Mouse (Mus musculus) forebrain, embryonic 11.5 days (tissue): Measurements from ENCODE around the gene Rfx5. TPM values are rescaled to one million over a fixed set of nuclear protein-coding genes. Genes with fewer than 3 reads are reported as not detected.
"Not testable (repeated sequence)": the region's sequence is repeated elsewhere in the genome, so short reads cannot be mapped to it uniquely, and the experiment has no call there.

Experiments
- ATAC-seq: fragments of 200-750 bp; cut with Nextera tagmentation; replicated peaks from 2 replicates; pipeline ENCODE4 v1.8.0; 2017; ENCODE audit warnings: moderate TSS enrichment; ENCODE audit not compliant: low FRiP score
- DNase-seq: peaks from one replicate; pipeline ENCODE4 v3.0.0-alpha.2; 2017; ENCODE audit warnings: low spot score
- H3K27ac ChIP-seq: fragments of 300-500 bp; sonication (generic); 2 replicates; pipeline ENCODE4 v1.5.1; 2014; ENCODE audit warnings: low read depth, low read length
- H3K27me3 ChIP-seq: fragments of 300-500 bp; sonication (generic); 2 replicates; pipeline ENCODE4 v1.6.1; 2014; ENCODE audit warnings: mild to moderate bottlenecking, low read length, mixed read lengths; ENCODE audit not compliant: control insufficient read depth, insufficient read depth
- H3K36me3 ChIP-seq: fragments of 300-500 bp; sonication (generic); 2 replicates; pipeline ENCODE4 v1.6.1; 2014; ENCODE audit warnings: mild to moderate bottlenecking, low read length, moderate library complexity, mixed read lengths; ENCODE audit not compliant: control insufficient read depth, insufficient read depth
- H3K4me1 ChIP-seq: fragments of 300-500 bp; sonication (generic); replicated peaks from 2 replicates; pipeline ENCODE4 v1.6.1; 2014; ENCODE audit warnings: low read length, mixed read lengths; ENCODE audit not compliant: control insufficient read depth, insufficient read depth
- H3K4me2 ChIP-seq: fragments of 300-500 bp; sonication (generic); 2 replicates; pipeline ENCODE4 v1.6.1; 2014; ENCODE audit warnings: low read depth, mild to moderate bottlenecking, low read length, moderate library complexity, mixed read lengths; ENCODE audit not compliant: severe bottlenecking
- H3K4me3 ChIP-seq: fragments of 300-500 bp; sonication (generic); 2 replicates; pipeline ENCODE4 v1.5.1; 2014; ENCODE audit warnings: low read depth, low read length
- H3K9ac ChIP-seq: fragments of 300-500 bp; sonication (generic); 2 replicates; pipeline ENCODE4 v1.6.1; 2014; ENCODE audit warnings: low read length
- H3K9me3 ChIP-seq: fragments of 300-500 bp; sonication (generic); 2 replicates; pipeline ENCODE4 v1.6.1; 2016; ENCODE audit warnings: low read length, mixed read lengths; ENCODE audit not compliant: control insufficient read depth
- whole genome bisulfite sequencing: fragments of 180-500 bp; shearing (Covaris S2); extraction: QIAGEN DNeasy Blood & Tissue Kit; methylation state at CpG from one replicate; pipeline ENCODE4 v1.1.7; 2014; 5-methylcytosine and 5-hydroxymethylcytosine counted together
- polyA plus RNA-seq: library from polyadenylated mRNA; unstranded; fragments of >200 nt; fragmentation: Nextera tagmentation; extraction: Ambion mirVana; gene quantifications from 2 replicates; pipeline ENCODE4 v1.2.1, GENCODE M21; 2014

Gene Rfx5
- 8.1 and 10.1 TPM in 2 replicates for polyA plus RNA-seq

GRCm38 (mm10) chr3:94953764-94954616 is at the start of gene Rfx5:
Gene Rfx5, plus strand, starts transcription at chr3:94954075.
- peak within 1 kb of the TSS; percentile 67 for H3K4me3 ChIP-seq
- under 1% methylated on average over 50 of the region's 50 CpGs for WGBS
- H3K4me2 ChIP-seq, result peak within 1 kb of the TSS; percentile 75
- ATAC-seq, result peak; percentile 97
- peaks cover 5% of the 10 kb centered on the region for H3K36me3 ChIP-seq
- DNase-seq, result peak; percentile 91
- peak within 1 kb of the TSS; percentile 89 for H3K27ac ChIP-seq
- no peaks in the 10 kb centered on the region for H3K27me3 ChIP-seq
- H3K9me3 ChIP-seq, result no peaks in the 10 kb centered on the region; the same call in 1 of the 2 replicates
- peaks cover 5% of the 10 kb centered on the region; the same call in 1 of the 2 replicates for H3K4me1 ChIP-seq
- H3K9ac ChIP-seq, result peak within 1 kb of the TSS; percentile 88

DNA sequence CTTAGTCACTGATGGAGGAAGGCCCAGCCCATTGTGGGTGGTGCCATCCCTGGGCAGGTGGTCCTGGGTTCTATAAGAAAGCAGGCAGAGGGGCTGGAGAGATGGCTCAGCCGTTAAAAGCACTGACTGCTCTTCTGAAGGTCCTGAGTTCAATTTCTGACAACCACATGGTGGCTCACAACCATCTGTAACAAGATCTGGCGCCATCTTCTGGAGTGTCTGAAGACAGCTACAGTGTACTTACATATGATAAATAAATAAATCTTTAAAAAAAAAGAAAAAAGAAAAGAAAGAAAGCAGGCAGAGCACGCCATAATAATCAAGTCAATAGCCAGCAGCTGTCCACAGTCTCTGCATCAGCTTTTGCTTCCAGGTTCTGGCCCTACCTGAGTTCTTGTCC is 49.1 kb upstream of the Rfx5 start:
- not testable (repeated sequence) for ATAC-seq, H3K27me3 ChIP-seq, H3K4me2 ChIP-seq, H3K4me3 ChIP-seq, H3K36me3 ChIP-seq, H3K27ac ChIP-seq, H3K9ac ChIP-seq, H3K9me3 ChIP-seq, H3K4me1 ChIP-seq, DNase-seq
- WGBS, result 64% methylated on average over 3 of the region's 3 CpGs

DNA sequence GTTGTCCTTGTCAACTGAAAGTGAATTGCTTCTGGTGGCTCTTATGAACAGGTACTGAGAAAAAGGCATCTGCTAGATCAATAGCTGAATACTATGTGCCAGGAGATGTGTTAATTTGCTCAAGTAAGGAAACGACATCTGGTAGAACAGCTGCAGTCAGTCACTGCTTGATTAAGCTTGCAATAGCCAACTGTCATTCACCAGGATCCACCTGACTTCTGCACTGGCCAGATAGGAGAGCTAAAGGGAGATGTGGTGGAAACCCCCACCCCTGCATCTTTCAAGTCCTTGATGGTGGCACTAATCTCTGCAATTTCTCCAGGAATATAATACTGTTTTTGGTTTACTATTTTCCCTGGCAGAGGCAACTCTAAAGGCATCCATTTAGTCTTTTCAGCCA is 47.4 kb upstream of the Rfx5 start:
- Histone ChIP-seq H3K27ac (no peak overlapping the region), H3K4me3 (no peak overlapping the region), H3K9me3 (no peaks in the 10 kb centered on the region), H3K4me2 (no peak overlapping the region), H3K4me1 (no peaks in the 10 kb centered on the region), H3K36me3 (no peaks in the 10 kb centered on the region), H3K9ac (no peak overlapping the region), H3K27me3 (no peaks in the 10 kb centered on the region)
- WGBS, result 65% methylated on average over 1 of the region's 1 CpGs
- no peak for DNase-seq
- no peak for ATAC-seq

GRCm38 (mm10) chr3:94911050-94911693 is 42.7 kb upstream of the Rfx5 start:
- Histone ChIP-seq H3K9ac (no peak overlapping the region), H3K9me3 (no peaks in the 10 kb centered on the region), H3K4me1 (no peaks in the 10 kb centered on the region), H3K27me3 (no peaks in the 10 kb centered on the region), H3K4me2 (no peak overlapping the region), H3K36me3 (no peaks in the 10 kb centered on the region), H3K4me3 (no peak overlapping the region), H3K27ac (no peak overlapping the region)
- DNase-seq, result no peak
- ATAC-seq, result no peak
- WGBS, result 83% methylated on average over 2 of the region's 2 CpGs

DNA sequence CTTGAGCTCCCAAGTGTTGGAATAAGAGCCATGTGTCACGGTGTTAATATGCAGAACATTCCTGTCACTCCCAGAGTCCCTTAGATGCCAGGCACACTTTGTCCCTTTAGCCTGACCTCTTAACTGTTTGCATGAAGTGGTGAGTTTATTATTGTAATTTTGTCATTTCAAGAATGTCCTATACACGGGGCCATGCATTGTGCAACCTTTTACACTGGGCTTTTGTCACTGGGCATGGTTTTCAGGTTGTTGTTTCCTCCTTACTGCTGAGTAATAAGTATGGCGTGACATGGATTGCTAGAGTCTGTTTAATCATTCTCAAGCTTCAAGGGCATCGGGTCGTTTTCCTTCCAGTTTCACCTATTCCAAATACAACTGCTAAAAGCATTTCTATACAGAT is 40.1 kb upstream of the Rfx5 start:
- Histone ChIP-seq H3K9me3 (no peaks in the 10 kb centered on the region), H3K9ac (no peak overlapping the region), H3K27me3 (no peaks in the 10 kb centered on the region), H3K4me1 (peaks cover 5% of the 10 kb centered on the region; the same call in 1 of the 2 replicates), H3K36me3 (no peaks in the 10 kb centered on the region), H3K27ac (no peak overlapping the region), H3K4me3 (no peak overlapping the region), H3K4me2 (no peak overlapping the region)
- ATAC-seq, result no peak
- no peak for DNase-seq
- WGBS, result 82% methylated on average over 5 of the region's 5 CpGs

- Histone ChIP-seq H3K27me3 (no peaks in the 10 kb centered on the region), H3K4me3 (no peak overlapping the region), H3K4me2 (no peak overlapping the region), H3K4me1 (peaks cover 5% of the 10 kb centered on the region; the same call in 1 of the 2 replicates), H3K27ac (no peak overlapping the region), H3K36me3 (no peaks in the 10 kb centered on the region), H3K9ac (no peak overlapping the region), H3K9me3 (no peaks in the 10 kb centered on the region)
- WGBS, result 93% methylated on average over 7 of the region's 7 CpGs
- no peak for ATAC-seq
- DNase-seq, result no peak
Observed at GRCm38 (mm10) chr3:94915903-94916741, 37.8 kb upstream of the Rfx5 start.

GRCm38 (mm10) chr3:94917816-94918361 is 36.0 kb upstream of the Rfx5 start:
- H3K9me3 ChIP-seq, result no peaks in the 10 kb centered on the region
- WGBS, result 46% methylated on average over 14 of the region's 14 CpGs

DNA sequence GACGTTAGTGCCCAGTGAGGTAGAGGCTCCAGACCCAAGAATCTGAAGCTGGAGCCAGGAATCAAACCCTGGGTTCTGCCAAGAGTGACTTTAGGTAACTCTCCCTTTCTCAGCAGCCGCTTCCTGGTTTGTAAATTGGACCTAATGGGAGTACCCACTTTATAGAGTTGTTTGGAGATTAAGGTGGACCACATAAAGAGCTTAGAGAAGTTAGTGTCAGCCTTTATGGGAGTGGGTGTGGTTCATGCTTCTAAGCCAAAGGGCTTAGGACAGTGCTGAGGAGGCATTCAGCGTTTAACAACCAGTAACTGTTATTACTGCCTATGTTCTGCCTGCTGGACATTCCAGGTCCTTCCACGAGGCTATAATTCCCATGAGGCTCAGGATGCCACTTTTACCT is 35.0 kb upstream of the Rfx5 start:
- peaks cover 5% of the 10 kb centered on the region; the same call in 1 of the 2 replicates for H3K4me1 ChIP-seq
- no peak overlapping the region for H3K4me3 ChIP-seq
- no peaks in the 10 kb centered on the region for H3K27me3 ChIP-seq
- no peak overlapping the region for H3K4me2 ChIP-seq
- 84% methylated on average over 4 of the region's 4 CpGs for WGBS
- H3K27ac ChIP-seq, result no peak overlapping the region
- no peak overlapping the region for H3K9ac ChIP-seq
- no peaks in the 10 kb centered on the region for H3K9me3 ChIP-seq
- H3K36me3 ChIP-seq, result no peaks in the 10 kb centered on the region
- no peak for DNase-seq
- ATAC-seq, result no peak

More at GRCm38 (mm10) chr3:94917816-94918361, 36.0 kb upstream of the Rfx5 start:
- no peak overlapping the region for H3K9ac ChIP-seq
- ATAC-seq, result no peak
- H3K36me3 ChIP-seq, result no peaks in the 10 kb centered on the region
- no peak overlapping the region for H3K4me3 ChIP-seq
- H3K4me2 ChIP-seq, result no peak overlapping the region
- no peak overlapping the region for H3K27ac ChIP-seq
- DNase-seq, result no peak
- H3K4me1 ChIP-seq, result peaks cover 5% of the 10 kb centered on the region; the same call in 1 of the 2 replicates
- H3K27me3 ChIP-seq, result no peaks in the 10 kb centered on the region
